Mouse (Mus musculus) E14TG2a.4 (cell line): ENCODE data around the gene S100a4.

Source experiments
- H3K27me3 ChIP-seq: 2 replicates; pipeline ENCODE4 v1.6.1; 2014; ENCODE audit warnings: low read length, control low read depth; ENCODE audit not compliant: insufficient read depth
- H3K36me3 ChIP-seq: 2 replicates; pipeline ENCODE4 v1.6.1; 2014; ENCODE audit warnings: low read length, control low read depth; ENCODE audit not compliant: insufficient read depth
- H3K4me1 ChIP-seq: replicated peaks from 2 replicates; pipeline ENCODE4 v1.6.1; 2014; ENCODE audit warnings: low read depth, low read length, control low read depth
- H3K4me3 ChIP-seq: replicated peaks from 2 replicates; pipeline ENCODE4 v1.5.1; 2014; ENCODE audit warnings: mild to moderate bottlenecking, low read length
- H3K9me3 ChIP-seq: 2 replicates; pipeline ENCODE4 v1.6.1; 2014; ENCODE audit warnings: low read length, control low read depth
- CTCF ChIP-seq: conservative IDR thresholded peaks from 2 replicates; pipeline ENCODE4 v1.5.1; 2014; ENCODE audit warnings: low read length
- NANOG ChIP-seq: IDR thresholded peaks from 2 replicates; pipeline ENCODE4 v1.6.1; 2014; ENCODE audit warnings: borderline replicate concordance, low read length, mixed read lengths
- POU5F1 ChIP-seq: IDR thresholded peaks from 2 replicates; pipeline ENCODE4 v1.6.1; 2014; ENCODE audit warnings: low read length, borderline replicate concordance

The S100a4 gene

DNA sequence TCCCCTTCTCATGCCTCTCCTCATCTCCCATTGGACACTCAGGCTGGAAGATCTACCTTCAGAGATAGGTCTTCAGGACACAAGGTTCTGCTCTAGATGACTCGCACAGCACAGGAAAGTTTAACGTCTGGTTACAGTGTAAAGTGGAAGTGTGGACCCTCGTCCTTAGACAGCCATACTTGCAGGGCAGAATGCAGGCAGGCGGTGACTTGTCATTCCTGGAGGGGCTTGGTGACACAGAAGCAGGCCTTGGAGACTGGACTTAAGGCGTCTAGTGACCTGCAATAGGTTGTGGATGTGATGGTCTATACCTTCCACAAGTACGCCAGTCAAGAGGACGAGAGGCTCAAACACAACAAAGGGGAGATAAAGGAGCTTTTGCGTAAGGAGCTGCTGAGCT, 13.6 kb upstream of the S100a4 start, which contains the start of gene S100a2:
S100a2 (plus strand) TSS at position 301 of the 400 bp plus-strand sequence.
- no peak within 1 kb of the TSS for H3K4me3 ChIP-seq
- H3K27me3 ChIP-seq = 0 out of 2 replicates have a peak, but pooled peaks cover 2% of the 10 kb centered on the region
- H3K36me3 ChIP-seq = no peaks in the 10 kb centered on the region
- H3K9me3 ChIP-seq = peaks cover 4% of the 10 kb centered on the region; the same call in 1 of the 2 replicates
- TF ChIP-seq POU5F1 = no peak
- H3K4me1 ChIP-seq = peaks cover 46% of the 10 kb centered on the region

DNA sequence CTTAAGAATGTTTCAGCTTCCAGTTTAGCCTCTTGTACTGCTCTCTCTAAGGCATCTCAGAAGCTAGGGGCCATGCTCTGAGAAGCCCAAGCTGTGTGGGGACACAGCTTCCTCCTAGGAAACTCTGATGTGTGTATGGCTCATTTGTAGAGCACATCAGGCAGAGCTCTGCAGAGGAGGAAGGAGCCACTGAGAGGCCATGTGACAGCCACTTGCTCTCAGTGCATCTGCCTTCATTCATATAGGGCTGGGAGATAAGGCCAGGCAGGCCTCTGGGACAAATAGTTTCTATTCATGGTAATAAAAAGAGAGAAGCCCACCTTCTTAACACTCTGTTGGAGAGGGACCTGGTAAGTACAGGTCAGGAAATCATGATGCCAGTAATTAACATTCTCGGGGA, 9.1 kb upstream of the S100a4 start:
- TF ChIP-seq NANOG (no peak), POU5F1 (no peak), CTCF (no peak)
- Histone ChIP-seq H3K4me1 (peaks cover 8% of the 10 kb centered on the region), H3K27me3 (peaks cover 7% of the 10 kb centered on the region; the same call in 1 of the 2 replicates), H3K9me3 (peaks cover 4% of the 10 kb centered on the region; the same call in 1 of the 2 replicates), H3K36me3 (no peaks in the 10 kb centered on the region), H3K4me3 (no peak overlapping the region)

DNA sequence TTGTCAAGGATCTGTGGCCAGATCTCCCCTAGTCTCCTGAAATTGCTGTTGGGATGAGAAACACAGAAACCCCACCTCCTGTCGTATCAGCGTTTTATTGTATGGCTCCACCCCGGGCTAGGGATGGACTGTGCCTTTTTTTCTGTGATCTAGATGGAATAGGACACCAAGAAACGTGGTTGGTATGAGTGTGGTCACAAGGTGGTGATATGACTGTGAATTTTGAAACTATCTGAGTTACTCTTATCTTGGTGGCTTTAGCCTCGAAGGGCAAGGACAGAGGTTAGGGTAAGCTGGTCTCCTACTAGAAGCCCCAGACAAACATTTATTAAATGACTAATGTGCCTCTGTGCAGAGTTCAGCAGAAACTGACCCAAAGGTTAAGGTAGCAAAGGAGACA, 8.0 kb upstream of the S100a4 start:
- no peak for TF ChIP-seq POU5F1
- no peak for TF ChIP-seq CTCF
- TF ChIP-seq NANOG = no peak
- Histone ChIP-seq H3K4me1 (no peaks in the 10 kb centered on the region), H3K36me3 (no peaks in the 10 kb centered on the region), H3K4me3 (no peak overlapping the region), H3K9me3 (peaks cover 4% of the 10 kb centered on the region; the same call in 1 of the 2 replicates), H3K27me3 (peaks cover 17% of the 10 kb centered on the region; the same call in 1 of the 2 replicates)

DNA sequence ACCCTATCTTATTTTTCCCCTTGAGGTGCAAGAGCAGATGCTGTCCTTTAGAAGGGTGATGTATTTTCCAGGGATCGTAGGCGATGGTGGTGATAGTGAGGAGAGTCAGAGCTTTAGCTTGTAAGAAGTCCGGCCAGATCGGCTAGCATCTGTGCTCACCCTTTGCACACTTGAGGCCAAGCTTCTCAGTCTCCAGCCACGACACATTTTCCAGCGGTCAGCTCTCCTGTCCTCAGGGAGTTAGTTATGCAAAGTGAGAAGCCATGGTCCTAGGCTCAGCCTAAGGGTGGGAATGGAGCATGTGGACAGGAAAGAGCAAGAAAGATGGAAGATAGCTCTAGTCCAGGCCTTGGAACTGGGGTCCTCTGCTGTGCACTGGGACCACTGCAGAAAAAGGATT, 6.8 kb upstream of the S100a4 start:
- H3K4me1 ChIP-seq = no peaks in the 10 kb centered on the region
- TF ChIP-seq NANOG (no peak), POU5F1 (no peak), CTCF (no peak)
- H3K36me3 ChIP-seq = no peaks in the 10 kb centered on the region
- no peak overlapping the region for H3K4me3 ChIP-seq
- H3K27me3 ChIP-seq = peaks cover 21% of the 10 kb centered on the region; the same call in 1 of the 2 replicates
- peaks cover 11% of the 10 kb centered on the region for H3K9me3 ChIP-seq

DNA sequence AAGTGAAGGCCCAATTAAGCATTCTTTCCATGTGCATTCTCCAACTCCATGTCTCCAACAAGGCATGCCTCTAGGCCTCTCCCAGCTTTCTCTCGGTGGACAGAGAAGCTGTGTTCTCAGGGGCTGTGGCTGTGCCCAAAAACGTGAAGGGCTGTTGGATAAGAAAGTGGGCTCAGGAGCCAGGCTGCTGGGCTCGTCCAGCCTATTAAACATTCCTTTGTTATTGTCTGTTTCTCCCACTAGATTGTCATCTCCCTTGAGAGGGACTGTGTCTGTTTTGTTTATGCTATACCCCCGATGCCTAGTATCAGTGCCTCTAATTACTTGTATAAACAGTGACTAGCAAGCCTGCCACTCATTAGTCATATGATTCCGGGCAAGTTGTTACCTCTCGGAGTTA, 5.8 kb upstream of the S100a4 start:
- Histone ChIP-seq H3K4me3 (no peak overlapping the region), H3K27me3 (peaks cover 24% of the 10 kb centered on the region), H3K36me3 (no peaks in the 10 kb centered on the region), H3K9me3 (peaks cover 20% of the 10 kb centered on the region), H3K4me1 (no peaks in the 10 kb centered on the region)
- no peak for TF ChIP-seq NANOG
- TF ChIP-seq CTCF = no peak
- TF ChIP-seq POU5F1 = no peak

DNA sequence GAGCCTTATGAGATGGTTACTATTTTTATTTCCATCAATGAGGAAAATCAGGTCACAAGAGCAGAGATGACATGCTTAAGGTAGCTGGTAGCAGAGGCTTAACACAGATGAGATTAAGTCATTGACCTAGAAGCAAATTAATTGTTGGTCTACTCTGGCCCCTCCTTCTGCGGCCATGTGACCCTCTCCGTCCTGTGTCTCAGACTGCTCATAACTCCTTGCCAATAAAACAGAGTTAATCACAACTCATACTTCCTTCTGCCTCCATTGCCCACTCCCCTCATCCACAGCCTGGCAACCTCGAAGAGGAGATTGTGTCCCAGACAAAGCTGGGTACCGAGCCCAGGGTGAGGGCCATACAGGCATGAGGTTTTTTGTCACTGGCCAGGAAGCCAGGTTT, 5.4 kb upstream of the S100a4 start:
- Histone ChIP-seq H3K4me1 (no peaks in the 10 kb centered on the region), H3K4me3 (no peak overlapping the region), H3K27me3 (peaks cover 24% of the 10 kb centered on the region), H3K36me3 (no peaks in the 10 kb centered on the region), H3K9me3 (peaks cover 20% of the 10 kb centered on the region)
- TF ChIP-seq POU5F1 (no peak), NANOG (no peak), CTCF (no peak)

DNA sequence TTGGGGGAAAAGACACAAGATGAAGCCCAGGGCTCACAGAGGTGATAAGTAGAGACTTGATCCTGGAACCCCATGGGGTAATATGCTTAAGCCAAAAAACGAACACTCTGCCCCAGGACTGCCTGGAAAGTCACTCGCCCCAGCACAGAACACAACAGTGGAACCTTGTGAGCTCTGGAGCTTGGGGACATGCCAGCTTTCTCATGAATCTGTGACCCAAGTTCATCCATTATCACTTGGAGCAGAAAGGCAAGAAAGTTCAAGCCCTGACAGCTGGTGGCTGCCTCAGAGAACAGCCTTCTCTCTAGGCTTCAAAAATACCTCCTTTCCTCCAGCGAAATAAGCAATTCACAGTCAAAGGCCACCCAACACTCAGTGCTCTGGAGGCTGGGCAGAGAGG, 4.2 kb upstream of the S100a4 start:
- H3K4me3 ChIP-seq = no peak overlapping the region
- no peaks in the 10 kb centered on the region for H3K36me3 ChIP-seq
- TF ChIP-seq POU5F1 = no peak
- TF ChIP-seq CTCF = no peak
- no peak for TF ChIP-seq NANOG
- H3K27me3 ChIP-seq = peaks cover 24% of the 10 kb centered on the region
- peaks cover 2% of the 10 kb centered on the region for H3K4me1 ChIP-seq
- H3K9me3 ChIP-seq = peaks cover 17% of the 10 kb centered on the region

DNA sequence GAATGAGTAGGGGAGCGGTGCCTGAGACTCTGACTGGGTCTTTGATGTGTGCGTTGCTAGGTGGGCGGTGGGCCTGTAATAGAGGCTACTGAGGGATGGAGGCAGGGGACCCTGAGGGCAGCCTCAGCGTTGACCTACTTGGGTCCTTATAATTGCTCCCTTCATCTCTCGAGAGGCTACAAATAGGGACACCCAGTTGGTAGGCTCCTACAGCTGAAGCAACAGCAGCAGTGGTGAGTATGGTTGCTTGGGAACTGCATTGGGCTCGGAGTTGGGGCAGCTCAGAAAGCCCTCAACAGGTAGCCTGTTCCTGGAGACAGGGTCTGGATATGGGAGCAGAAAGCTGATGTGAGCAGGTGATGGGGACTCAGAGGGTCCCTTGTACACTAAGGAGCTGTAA, 3.5 kb upstream of the S100a4 start:
- TF ChIP-seq CTCF (no peak), NANOG (no peak), POU5F1 (no peak)
- peaks cover 24% of the 10 kb centered on the region for H3K27me3 ChIP-seq
- H3K4me1 ChIP-seq = peaks cover 7% of the 10 kb centered on the region
- H3K9me3 ChIP-seq = peaks cover 17% of the 10 kb centered on the region
- H3K4me3 ChIP-seq = no peak overlapping the region
- no peaks in the 10 kb centered on the region for H3K36me3 ChIP-seq
